Mouse (Mus musculus): ENCODE results near the gene Olfr159. TPM values are rescaled to one million over a fixed set of nuclear protein-coding genes. Genes with fewer than 3 reads are reported as not detected.
A peak's percentile ranks its signal among the peaks of the same experiment; 100 is the strongest.

Gene Olfr159
- polyA plus RNA-seq, 1 experiment = not detected

DNA sequence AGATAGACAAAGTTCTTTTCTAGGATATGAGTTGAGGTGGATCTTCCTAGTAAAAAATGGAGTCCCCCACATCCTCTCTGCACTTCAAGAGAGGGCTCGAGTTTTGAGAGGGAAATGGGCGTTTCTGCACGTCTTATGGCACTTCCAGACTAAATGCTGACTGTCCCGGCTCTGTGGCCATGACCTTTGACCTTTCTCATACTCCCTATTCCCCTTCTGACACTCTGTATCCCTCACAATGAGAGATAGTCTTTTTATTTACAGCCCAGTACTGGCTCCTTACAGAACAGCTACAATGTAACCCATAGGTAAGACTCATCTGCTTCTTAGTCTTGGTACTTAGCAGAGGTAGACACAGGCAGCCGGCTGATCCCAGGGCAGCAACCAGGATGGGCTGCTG, 29.3 kb downstream of the Olfr159 start:
- H3K4me1 ChIP-seq (ENCODE audit: control insufficient read depth, insufficient read depth, insufficient read length, low read length) = peaks cover 28% of the 10 kb centered on the region
- no peak overlapping the region for H3K4me3 ChIP-seq (ENCODE audit: insufficient read depth, low read depth, low read length)
- H3K27ac ChIP-seq (replicated peaks; ENCODE audit: low read depth, low read length) = peak overlapping the region; percentile 73

DNA sequence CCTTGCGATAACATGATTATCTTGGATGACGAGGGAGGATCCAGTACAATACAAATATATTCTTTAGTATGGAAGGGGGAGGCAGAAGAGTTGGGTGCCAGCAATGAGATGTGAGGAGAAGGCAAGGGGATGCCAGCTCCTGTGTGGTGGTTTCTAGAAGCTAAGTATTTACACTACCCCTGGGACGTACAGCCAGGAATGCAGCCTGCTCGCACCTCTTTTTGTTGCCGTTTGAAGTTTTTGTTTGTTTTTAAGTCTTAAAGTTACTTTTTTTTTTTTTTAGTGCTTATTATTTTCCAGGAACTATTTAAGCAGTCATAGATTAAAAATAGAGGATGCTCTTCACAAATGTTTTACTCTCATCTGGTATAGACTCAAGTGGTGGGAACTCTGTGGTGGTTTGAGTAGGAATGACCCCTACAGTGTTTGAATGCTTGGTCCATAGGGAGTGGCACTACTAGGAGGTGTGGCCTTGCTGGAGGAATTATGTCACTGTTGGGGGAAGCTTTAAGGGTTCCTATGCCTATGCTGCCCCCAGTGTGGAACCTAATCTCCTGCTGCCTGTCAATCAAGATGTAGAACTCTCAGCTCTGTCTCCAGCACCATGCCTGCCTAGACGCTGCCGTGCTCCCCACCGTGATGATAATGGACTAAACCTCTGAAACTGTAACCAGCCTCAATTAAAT, 31.7 kb downstream of the Olfr159 start:
- no peak overlapping the region for H3K4me3 ChIP-seq (ENCODE audit: insufficient read depth, low read depth, low read length)
- peaks cover 43% of the 10 kb centered on the region for H3K4me1 ChIP-seq (ENCODE audit: control insufficient read depth, insufficient read depth, insufficient read length, low read length)
- H3K27ac ChIP-seq (replicated peaks; ENCODE audit: low read depth, low read length) = peak overlapping the region; percentile 53; the same call in 1 of the 2 replicates

DNA sequence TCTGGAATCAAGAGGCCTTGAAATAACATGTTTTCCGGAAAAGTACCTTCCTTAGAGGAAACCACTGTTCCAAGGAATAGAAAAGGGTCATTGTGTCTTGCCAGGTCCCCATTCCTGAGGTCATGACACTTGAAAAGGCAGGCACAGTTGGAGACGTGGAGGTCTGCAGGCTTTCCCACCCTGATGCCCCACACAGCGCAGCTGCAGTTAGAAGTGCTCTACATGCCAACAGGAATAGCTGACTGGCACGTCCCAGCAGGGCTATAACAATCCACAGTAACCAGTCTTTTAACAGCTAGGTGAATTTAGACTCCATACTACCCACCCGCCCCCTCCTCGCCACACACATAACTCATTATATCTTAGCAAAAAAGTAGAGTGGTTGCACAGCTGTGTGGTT, 33.7 kb downstream of the Olfr159 start:
- Histone ChIP-seq H3K27ac (replicated peaks; ENCODE audit: low read depth, low read length) (peak overlapping the region; percentile 76), H3K4me1 (ENCODE audit: control insufficient read depth, insufficient read depth, insufficient read length, low read length) (peaks cover 40% of the 10 kb centered on the region), H3K4me3 (ENCODE audit: insufficient read depth, low read depth, low read length) (no peak overlapping the region)

DNA sequence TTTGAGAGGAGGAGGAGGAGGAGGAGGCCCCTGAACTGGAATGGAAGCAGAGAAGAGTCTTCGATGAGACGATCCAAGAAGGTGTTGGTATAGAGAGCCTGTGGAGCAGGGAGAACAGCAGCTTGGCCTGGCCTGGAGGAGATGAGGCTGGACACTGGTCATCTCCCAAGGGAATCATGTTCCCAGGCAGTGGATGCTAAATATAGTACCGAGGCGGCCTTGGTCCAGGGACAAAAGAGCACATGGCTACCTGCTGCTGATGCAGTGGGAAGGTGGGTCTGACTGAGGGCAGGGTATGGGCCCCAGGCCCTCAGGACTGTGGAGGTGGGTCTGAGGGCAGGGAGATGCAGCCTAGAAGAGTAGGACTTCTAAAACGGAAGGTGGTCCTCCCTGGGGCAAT, 37.6 kb downstream of the Olfr159 start:
- Histone ChIP-seq H3K27ac (replicated peaks; ENCODE audit: low read depth, low read length) (peak overlapping the region; percentile 100), H3K4me3 (ENCODE audit: insufficient read depth, low read depth, low read length) (peak overlapping the region; percentile 62), H3K4me1 (ENCODE audit: control insufficient read depth, insufficient read depth, insufficient read length, low read length) (peaks cover 36% of the 10 kb centered on the region)

DNA sequence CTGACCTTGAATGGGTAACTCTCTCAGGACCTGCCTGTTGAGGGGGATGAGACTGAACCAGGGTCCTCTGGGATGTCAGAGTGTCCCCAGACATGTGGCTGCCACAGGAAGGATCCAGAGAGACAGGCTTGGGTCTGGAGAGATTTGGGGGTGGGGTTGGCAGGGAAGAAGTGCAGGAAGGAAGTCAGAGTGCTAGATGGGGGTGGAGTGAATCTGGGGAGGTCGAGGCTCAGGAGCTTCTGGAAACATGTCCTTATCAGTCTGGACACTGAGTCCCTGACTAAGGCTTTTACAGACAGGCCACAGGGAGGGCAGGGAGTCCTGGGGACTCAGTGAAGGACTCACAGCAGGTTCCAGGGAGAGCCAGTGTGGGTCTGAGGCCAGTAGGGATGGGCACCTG, 38.6 kb downstream of the Olfr159 start:
- peaks cover 35% of the 10 kb centered on the region for H3K4me1 ChIP-seq (ENCODE audit: control insufficient read depth, insufficient read depth, insufficient read length, low read length)

DNA sequence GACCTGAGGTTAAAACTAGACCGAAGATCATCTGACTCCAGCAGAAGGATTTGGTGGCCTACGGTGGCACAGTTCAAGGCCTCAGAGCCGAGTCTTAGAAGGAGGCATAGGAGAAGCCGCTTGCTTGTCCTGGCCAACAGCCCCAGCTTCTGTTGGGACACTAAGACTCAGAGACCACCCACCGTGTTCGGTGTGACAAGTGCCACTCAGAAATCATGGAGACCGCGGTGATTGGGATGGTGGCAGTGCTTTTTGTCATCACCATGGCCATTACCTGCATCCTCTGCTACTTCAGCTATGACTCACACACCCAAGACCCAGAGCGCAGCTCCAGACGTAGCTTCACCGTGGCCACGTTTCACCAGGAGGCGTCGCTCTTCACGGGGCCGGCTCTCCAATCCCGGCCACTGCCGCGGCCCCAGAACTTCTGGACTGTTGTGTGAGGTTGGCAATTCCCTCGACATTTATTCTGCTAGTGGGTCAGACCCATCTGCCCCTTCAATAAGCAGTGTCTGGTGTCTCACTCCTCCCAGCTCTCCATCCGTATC, 40.0 kb downstream of the Olfr159 start:
- H3K4me1 ChIP-seq (ENCODE audit: control insufficient read depth, insufficient read depth, insufficient read length, low read length) = peaks cover 33% of the 10 kb centered on the region
- peak overlapping the region; percentile 63 for H3K4me3 ChIP-seq (ENCODE audit: insufficient read depth, low read depth, low read length)
- H3K27ac ChIP-seq (replicated peaks; ENCODE audit: low read depth, low read length) = peak overlapping the region; percentile 100

More for the DNA sequence above, 38.6 kb downstream of the Olfr159 start:
- peak overlapping the region; percentile 62 for H3K4me3 ChIP-seq (ENCODE audit: insufficient read depth, low read depth, low read length)
- peak overlapping the region; percentile 100 for H3K27ac ChIP-seq (replicated peaks; ENCODE audit: low read depth, low read length)

DNA sequence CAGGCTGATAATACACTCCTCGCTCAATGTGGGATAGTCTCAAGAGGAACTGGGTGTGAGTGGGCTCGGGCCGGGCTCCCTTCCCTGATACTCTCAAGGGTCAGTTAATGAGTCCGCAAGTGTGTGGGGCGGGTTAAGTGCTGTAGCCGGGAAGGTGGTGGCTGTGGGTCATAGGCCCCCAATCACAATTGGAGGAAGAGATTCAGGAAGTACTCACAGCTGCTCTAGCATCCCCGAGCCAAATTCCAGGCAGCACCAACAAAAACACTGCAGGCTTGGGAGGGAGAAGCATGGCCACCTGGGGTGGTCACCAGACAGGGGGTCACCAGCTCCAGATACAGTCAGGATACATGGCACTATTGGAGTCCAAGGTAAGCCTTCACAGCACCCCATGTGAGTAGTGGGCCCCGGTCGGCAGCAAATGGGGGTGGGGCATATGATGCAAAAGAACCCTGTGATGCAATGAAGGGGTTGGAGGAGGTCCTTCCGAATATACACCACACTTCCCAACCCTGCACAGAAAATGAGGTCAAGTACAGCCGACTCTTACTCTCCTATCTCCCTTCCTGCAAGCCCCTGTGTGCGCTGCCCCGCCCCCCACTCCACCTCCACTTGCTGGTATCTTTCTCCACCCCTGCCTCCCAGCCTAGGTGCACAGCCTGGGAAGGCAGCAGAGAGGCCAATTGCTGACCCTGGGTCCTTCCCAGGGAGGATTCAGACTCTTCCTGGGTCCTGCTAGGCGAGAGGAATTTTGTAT, 40.8 kb downstream of the Olfr159 start, which contains the start of gene Spaar:
Gene Spaar, plus strand, starts transcription at position 241 of the 757 bp plus-strand sequence.
- Histone ChIP-seq H3K4me1 (ENCODE audit: control insufficient read depth, insufficient read depth, insufficient read length, low read length) (peaks cover 28% of the 10 kb centered on the region), H3K27ac (replicated peaks; ENCODE audit: low read depth, low read length) (peak within 1 kb of the TSS; percentile 100), H3K4me3 (ENCODE audit: insufficient read depth, low read depth, low read length) (peak within 1 kb of the TSS; percentile 63)

DNA sequence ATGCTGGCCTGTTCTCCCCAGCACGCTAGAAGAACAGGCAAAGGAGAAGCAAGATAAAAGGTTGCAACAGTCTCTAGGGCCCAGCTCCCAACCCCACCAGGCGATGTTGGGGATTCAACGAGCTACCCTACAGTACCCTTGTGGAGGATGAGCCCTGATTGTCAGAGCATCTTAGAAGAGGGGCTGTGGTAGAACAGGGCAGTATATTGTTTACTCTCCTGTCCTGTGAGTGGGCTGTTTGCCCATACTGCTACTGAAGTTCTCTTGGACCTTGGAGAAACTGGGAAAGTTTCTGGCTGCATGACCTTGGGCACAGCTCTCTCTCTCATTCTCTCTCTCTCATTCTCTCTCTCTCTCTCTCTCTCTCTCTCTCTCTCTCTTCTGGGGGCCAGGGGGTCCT, 41.7 kb downstream of the Olfr159 start:
- peaks cover 28% of the 10 kb centered on the region for H3K4me1 ChIP-seq (ENCODE audit: control insufficient read depth, insufficient read depth, insufficient read length, low read length)
- peak overlapping the region; percentile 34 for H3K4me3 ChIP-seq (ENCODE audit: insufficient read depth, low read depth, low read length)
- H3K27ac ChIP-seq (replicated peaks; ENCODE audit: low read depth, low read length) = peak overlapping the region; percentile 100

DNA sequence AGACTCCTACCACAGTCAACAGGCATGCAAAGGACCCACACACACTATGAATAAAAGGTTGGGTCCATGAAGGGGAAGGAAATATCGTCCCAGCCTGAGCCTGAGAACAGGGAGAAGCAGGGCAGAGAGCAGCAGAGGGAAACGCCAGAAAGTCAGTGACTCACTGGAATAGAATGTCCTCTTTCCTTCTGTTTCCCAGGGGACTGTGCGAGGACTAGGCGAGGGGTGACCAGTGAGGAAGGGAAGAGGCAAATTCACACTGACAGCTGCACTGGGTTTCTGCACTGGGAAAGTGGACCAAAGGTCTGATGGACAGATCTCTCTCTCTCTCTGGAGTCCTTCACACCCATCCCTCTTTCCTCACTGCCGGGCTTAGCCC, 42.2 kb downstream of the Olfr159 start:
- H3K4me1 ChIP-seq (ENCODE audit: control insufficient read depth, insufficient read depth, insufficient read length, low read length) = peaks cover 28% of the 10 kb centered on the region
- peak overlapping the region; percentile 100 for H3K27ac ChIP-seq (replicated peaks; ENCODE audit: low read depth, low read length)
- H3K4me3 ChIP-seq (ENCODE audit: insufficient read depth, low read depth, low read length) = peak overlapping the region; percentile 61

DNA sequence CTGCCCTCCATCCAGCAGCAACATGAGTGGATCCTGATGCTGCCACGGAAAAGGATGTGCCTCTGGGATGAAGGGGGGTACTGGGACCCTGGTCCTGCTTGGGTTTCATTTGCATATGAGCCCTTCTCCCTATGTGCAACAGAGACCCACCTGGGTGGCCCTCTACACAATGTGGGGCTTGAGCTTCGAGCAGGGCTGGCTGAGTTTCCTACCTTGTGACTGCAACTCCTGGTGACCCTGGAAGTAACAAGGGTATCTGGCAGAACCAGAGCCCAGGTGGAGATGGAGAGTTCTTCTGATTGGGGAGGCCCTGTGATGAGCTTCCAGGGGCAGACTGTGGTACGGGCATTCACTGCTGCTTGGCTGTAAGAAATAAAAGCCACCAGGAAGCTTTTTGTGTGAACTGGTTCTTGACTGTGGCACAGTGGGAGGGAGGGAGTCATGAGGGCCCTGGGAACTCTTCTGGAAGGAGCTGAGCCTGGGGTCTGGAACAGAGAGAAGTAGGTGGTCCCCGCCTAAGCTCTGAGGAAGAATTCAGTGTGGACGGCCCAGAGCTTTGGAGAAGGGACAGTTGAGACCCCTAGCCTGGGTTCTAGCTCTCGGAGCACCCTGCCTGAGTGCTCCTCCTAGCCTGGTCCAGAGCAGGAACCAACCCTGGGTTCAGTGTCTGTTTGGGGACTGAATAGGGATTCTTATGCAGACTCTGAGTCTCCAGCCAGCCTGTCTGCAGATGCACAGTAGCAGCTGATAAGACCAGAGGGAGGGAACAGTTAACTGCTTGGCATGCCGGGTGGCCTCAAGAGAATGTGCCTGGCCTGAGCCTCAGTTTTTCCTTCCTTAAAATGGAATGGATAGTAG, 42.9 kb downstream of the Olfr159 start:
- H3K4me3 ChIP-seq (ENCODE audit: insufficient read depth, low read depth, low read length) = peak overlapping the region; percentile 61
- H3K27ac ChIP-seq (replicated peaks; ENCODE audit: low read depth, low read length) = peak overlapping the region; percentile 99
- peaks cover 28% of the 10 kb centered on the region for H3K4me1 ChIP-seq (ENCODE audit: control insufficient read depth, insufficient read depth, insufficient read length, low read length)

DNA sequence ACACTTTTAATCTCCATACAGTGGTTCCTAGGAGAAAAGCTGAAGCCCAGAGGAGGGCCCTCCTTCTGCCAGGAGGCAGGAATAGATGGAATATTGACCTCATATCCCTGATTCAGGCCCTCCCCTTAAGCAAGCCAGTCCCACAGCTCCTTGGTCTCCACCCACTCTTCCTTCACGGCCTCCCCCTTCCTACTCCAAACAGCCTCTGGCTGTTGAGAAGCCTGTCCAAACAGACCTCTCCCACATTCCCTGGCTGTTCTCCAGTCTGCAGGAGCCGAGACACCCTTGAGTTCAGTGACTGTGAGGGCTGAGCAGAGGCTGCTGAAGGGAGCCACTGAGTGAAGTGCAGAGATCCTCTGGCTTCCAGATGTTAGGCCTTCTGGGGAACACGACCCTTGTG, 43.8 kb downstream of the Olfr159 start, which contains the start of gene Hrct1:
Gene Hrct1, plus strand, starts transcription at position 194 of the 400 bp plus-strand sequence.
- peak within 1 kb of the TSS; percentile 99 for H3K27ac ChIP-seq (replicated peaks; ENCODE audit: low read depth, low read length)
- peak within 1 kb of the TSS; percentile 61 for H3K4me3 ChIP-seq (ENCODE audit: insufficient read depth, low read depth, low read length)
- peaks cover 28% of the 10 kb centered on the region for H3K4me1 ChIP-seq (ENCODE audit: control insufficient read depth, insufficient read depth, insufficient read length, low read length)

DNA sequence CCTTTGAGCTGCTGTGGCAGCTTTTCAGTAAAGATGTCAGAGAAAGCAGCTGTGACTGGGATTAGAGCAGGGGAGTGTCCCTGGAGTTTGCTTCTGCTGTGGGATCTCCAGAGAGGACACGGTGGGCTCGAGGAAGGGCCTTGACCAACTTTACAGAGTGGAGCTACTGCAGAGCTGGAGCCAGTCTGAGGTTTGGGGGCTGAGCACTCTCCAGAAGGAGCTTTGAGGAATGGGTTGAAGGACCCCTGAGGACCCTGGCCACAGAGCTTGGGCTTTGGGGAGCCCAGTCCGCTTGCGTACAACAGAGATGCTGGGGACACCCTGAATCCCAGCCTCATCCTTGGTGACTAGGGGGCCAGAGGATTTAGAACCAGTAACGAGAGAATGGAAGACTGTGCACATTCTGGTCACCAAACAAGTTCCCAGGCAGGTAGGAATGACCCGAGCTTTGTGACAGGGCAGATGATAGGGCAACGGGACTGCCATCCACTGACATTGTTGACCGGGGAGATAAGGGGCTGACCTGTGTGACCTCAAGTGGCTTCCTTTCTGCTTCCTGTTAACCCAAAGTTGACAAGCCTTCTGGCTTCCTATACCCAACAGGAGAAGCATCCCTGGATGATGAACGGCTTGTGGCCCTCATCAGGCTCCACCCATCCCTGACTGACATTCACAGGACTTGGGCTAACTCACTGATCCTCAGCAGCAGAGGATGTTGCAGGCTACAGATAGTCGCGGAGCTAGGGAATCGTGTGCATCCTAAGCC, 44.4 kb downstream of the Olfr159 start:
- Histone ChIP-seq H3K27ac (replicated peaks; ENCODE audit: low read depth, low read length) (peak overlapping the region; percentile 92), H3K4me3 (ENCODE audit: insufficient read depth, low read depth, low read length) (peak overlapping the region; percentile 9), H3K4me1 (ENCODE audit: control insufficient read depth, insufficient read depth, insufficient read length, low read length) (peaks cover 28% of the 10 kb centered on the region)

DNA sequence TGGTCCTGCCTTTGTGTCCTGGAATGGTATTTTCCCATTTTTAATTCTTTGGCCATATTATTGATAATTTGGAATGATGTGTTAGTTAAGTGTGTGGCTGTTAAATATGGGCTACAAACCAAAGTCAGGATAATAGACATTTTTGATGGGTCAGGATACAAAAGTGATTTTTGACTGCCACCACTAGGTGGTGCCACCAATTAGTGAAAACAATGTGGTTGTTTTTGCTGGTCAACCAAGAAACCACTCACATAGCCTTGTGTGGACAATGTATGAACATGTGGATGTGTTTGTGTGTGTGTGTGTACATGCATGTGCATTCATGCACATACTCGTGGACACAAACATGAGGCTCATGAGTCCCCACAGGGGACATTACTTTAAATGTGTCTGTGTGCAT, 46.0 kb downstream of the Olfr159 start:
- Histone ChIP-seq H3K4me1 (ENCODE audit: control insufficient read depth, insufficient read depth, insufficient read length, low read length) (peaks cover 28% of the 10 kb centered on the region), H3K27ac (replicated peaks; ENCODE audit: low read depth, low read length) (peak overlapping the region; percentile 26; the same call in 1 of the 2 replicates), H3K4me3 (ENCODE audit: insufficient read depth, low read depth, low read length) (no peak overlapping the region)

DNA sequence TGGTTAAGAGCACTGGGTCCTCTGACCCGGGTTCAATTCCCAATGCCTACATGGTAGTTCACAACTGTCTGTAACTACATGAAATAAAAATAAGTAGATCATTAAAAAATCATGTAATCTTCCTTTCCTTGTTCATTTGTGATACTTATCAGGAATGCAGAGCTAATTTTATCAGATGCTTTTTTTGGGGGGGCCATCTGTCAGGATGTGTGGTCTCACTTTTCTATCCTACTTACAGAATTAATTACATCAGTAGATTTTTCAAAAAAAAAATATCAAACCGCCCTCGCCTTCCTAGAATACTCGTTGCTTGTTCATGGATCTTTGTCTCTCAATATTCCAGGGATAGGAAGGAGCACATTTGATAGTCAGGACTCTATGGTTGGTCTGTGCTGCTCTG, 48.6 kb downstream of the Olfr159 start:
- Histone ChIP-seq H3K4me1 (ENCODE audit: control insufficient read depth, insufficient read depth, insufficient read length, low read length) (peaks cover 14% of the 10 kb centered on the region), H3K4me3 (ENCODE audit: insufficient read depth, low read depth, low read length) (no peak overlapping the region), H3K27ac (replicated peaks; ENCODE audit: low read depth, low read length) (no peak overlapping the region)
